Mouse (Mus musculus) kidney, adult 2 months (tissue): ENCODE data around the gene Hoxd10. TPM values are rescaled to one million over a fixed set of nuclear protein-coding genes. Genes with fewer than 3 reads are reported as not detected.
A peak's percentile ranks its signal among the peaks of the same experiment; 100 is the strongest.

Experiments
- DNase-seq: peaks from one replicate; pipeline ENCODE4 v3.0.0; 2021
- H3K27ac ChIP-seq: fragments of 200-500 bp; 2 replicates; pipeline ENCODE4 v1.5.1; 2012; ENCODE audit warnings: low read depth, low read length, control low read depth, inconsistent platforms; ENCODE audit not compliant: insufficient read depth
- H3K27me3 ChIP-seq: fragments of 200-500 bp; replicated peaks from 2 replicates; pipeline ENCODE4 v1.6.1; 2012; ENCODE audit warnings: mild to moderate bottlenecking, moderate library complexity, low read length, inconsistent platforms; ENCODE audit not compliant: control insufficient read depth, insufficient read depth
- H3K36me3 ChIP-seq: fragments of 200-500 bp; 2 replicates; pipeline ENCODE4 v1.6.1; 2012; ENCODE audit warnings: mild to moderate bottlenecking, moderate library complexity, low read length, inconsistent platforms; ENCODE audit not compliant: control insufficient read depth, insufficient read depth
- H3K4me1 ChIP-seq: fragments of 200-500 bp; 2 replicates; pipeline ENCODE4 v1.6.1; 2011; ENCODE audit warnings: low read length; ENCODE audit not compliant: control insufficient read depth, insufficient read depth
- H3K4me3 ChIP-seq: fragments of 200-500 bp; 2 replicates; pipeline ENCODE4 v1.5.1; 2011; ENCODE audit warnings: mild to moderate bottlenecking, low read depth, low read length, control low read depth; ENCODE audit not compliant: insufficient read depth
- CTCF ChIP-seq: fragments of 200-500 bp; conservative IDR thresholded peaks from 2 replicates; pipeline ENCODE4 v1.5.1; 2011; ENCODE audit warnings: low read depth, mild to moderate bottlenecking, control low read depth, low read length, moderate library complexity, mixed read lengths; ENCODE audit not compliant: insufficient read depth, insufficient read length
- POLR2A ChIP-seq: fragments of 200-500 bp; IDR thresholded peaks from one replicate; pipeline ENCODE4 v1.6.1; 2011; ENCODE audit warnings: low read depth, low read length, control low read depth
- WGBS: fragments of 180-500 bp; shearing (Covaris S2); methylation state at CpG from one replicate; pipeline ENCODE4 v1.1.7; 2018; 5-methylcytosine and 5-hydroxymethylcytosine counted together
- polyA plus RNA-seq: library from polyadenylated mRNA; depleted of rRNA; stranded (reverse); fragments of >200 nt; gene quantifications from 2 replicates; pipeline ENCODE4 v1.2.3, GENCODE M21; 2012

Gene Hoxd10
- polyA plus RNA-seq, 1 experiment: 7.9 TPM

DNA sequence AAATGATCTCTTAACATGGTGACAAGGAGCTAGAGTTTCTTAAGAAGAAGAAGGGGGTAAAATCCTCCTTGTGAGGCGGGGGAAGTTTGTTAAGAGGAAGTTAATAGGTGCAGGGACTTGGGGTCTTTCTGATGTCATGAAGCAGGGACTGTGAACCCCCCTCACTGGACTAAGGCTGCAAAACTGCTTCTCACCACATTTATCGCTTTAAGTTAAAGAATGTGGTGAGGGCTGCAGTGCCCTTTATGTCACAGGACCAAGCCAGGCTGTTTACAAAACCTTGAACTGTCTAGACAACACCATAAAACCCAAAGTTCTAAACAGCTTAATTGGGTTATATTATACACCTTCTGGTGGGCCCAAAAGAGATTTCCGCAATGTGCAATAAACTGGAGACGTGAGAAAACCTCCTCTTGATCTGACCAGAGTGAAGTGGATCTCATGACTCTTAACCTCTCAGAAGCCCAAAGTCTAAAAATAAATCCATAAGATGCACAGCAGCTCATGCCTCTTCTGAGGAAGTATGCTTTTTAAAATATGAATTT lies 6.6 kb upstream of the Hoxd10 start:
- Histone ChIP-seq H3K27ac (no peak overlapping the region), H3K4me1 (no peaks in the 10 kb centered on the region), H3K27me3 (peaks cover 10% of the 10 kb centered on the region), H3K4me3 (no peak overlapping the region), H3K36me3 (no peaks in the 10 kb centered on the region)
- no peak for DNase-seq
- no peak for TF ChIP-seq CTCF
- no peak for TF ChIP-seq POLR2A
- 55% methylated on average over 4 of the region's 4 CpGs for WGBS

GRCm38 (mm10) chr2:74686301-74686987 lies 5.3 kb upstream of the Hoxd10 start:
- peaks cover 10% of the 10 kb centered on the region for H3K27me3 ChIP-seq
- H3K4me3 ChIP-seq: peak overlapping the region; percentile 46
- H3K36me3 ChIP-seq: no peaks in the 10 kb centered on the region
- DNase-seq: peak; percentile 91
- H3K4me1 ChIP-seq: no peaks in the 10 kb centered on the region
- TF ChIP-seq POLR2A (no peak), CTCF (peak; percentile 60)
- WGBS: 13% methylated on average over 17 of the region's 17 CpGs
- H3K27ac ChIP-seq: peak overlapping the region; percentile 84

DNA sequence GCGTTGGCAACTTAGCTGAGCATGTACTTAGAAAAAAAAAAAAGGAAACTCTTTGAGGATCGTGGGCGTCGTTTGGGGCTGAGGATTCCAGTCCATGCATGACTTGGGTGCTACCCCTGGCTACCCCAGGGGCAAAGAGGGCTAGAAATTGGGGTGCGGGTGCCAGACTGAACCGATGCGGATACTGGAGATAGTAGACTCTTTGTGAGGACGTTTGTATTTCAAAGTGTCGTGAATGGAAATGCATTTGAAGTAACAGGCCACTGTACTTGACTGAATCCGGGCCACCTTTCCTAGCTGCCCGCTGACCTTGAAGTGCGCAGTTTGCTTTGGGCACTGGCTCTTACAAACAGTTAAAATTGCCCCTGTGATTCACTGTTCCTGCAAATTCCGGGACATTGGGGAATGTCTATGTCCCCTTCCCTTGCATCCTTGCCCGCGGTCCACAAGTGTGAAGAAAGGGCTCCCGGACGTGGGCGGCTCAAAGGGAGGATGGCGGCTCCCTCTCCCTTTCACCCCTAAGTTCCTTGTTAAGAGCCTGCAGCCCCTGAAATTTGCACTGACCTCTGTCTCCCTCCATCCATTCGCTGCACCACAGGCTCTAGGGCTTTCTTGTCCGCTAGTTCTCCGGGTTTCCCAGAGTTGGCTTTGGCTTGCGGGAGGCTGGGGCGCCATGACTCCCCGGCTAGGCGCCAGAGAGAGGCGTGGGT lies 4.6 kb upstream of the Hoxd10 start:
- peak overlapping the region; percentile 46 for H3K4me3 ChIP-seq
- TF ChIP-seq CTCF (no peak), POLR2A (no peak)
- peak overlapping the region; percentile 84 for H3K27ac ChIP-seq
- WGBS: 6% methylated on average over 27 of the region's 27 CpGs
- peaks cover 8% of the 10 kb centered on the region for H3K27me3 ChIP-seq
- no peaks in the 10 kb centered on the region for H3K4me1 ChIP-seq
- DNase-seq: no peak
- no peaks in the 10 kb centered on the region for H3K36me3 ChIP-seq

DNA sequence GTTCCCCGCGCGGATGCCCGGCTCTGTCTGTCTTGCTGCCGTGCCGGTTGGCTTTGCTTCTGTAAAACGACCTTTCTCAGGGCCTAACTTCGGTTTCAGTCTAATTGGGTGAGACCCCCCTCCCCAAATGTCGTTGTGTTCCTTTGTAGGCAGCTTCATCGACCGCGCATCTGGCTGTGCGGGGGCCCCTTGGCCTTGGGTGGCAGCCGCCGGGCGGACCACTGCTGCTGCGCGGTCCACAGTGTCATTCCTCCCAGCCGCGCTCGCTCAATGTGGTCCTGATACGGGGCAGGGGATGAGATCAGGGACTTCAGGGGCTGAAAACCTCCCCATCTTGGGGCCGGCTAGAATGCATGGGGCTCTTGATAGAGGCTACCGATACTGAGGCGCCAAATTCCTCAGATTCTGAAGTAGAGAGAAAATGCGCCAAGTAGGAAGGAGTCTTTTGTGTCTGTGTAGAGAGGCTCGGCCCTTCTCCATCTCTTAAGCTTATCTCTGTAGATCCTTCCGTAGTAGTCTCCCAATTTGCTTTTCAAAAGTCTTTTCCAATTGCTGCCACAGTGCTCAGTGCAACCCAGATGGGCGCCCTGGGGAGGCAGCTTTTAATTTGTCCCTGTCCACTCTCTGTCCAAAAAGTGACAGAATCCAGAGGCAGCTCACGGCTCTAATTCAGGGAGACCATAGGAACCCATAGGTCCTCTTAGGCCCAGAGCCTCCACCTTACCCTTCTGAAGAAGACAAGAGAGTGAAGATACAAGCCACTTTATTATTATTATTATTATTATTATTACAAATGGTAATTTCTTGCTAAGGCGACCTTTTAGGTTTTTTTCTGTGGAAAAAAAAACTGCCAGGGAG lies 3.8 kb upstream of the Hoxd10 start:
- TF ChIP-seq CTCF (no peak), POLR2A (no peak)
- no peaks in the 10 kb centered on the region for H3K4me1 ChIP-seq
- H3K27me3 ChIP-seq: peaks cover 5% of the 10 kb centered on the region
- peak overlapping the region; percentile 46 for H3K4me3 ChIP-seq
- WGBS: 18% methylated on average over 31 of the region's 31 CpGs
- H3K27ac ChIP-seq: peak overlapping the region; percentile 84
- DNase-seq: peak; percentile 38
- no peaks in the 10 kb centered on the region for H3K36me3 ChIP-seq

GRCm38 (mm10) chr2:74688795-74689573 lies 2.7 kb upstream of the Hoxd10 start:
- 33% methylated on average over 12 of the region's 12 CpGs for WGBS
- Histone ChIP-seq H3K27ac (peak overlapping the region; percentile 93), H3K27me3 (peaks cover 2% of the 10 kb centered on the region; the same call in 1 of the 2 replicates), H3K4me1 (no peaks in the 10 kb centered on the region), H3K36me3 (no peaks in the 10 kb centered on the region), H3K4me3 (peak overlapping the region; percentile 30; the same call in 1 of the 2 replicates)
- DNase-seq: peak; percentile 40
- TF ChIP-seq CTCF (no peak), POLR2A (no peak)
